Mouse (Mus musculus) CH12.LX (cell line): ENCODE results near the gene Shisa4. TPM values are rescaled to one million over a fixed set of nuclear protein-coding genes. Genes with fewer than 3 reads are reported as not detected.

Source experiments
- DNase-seq: peaks from one replicate; pipeline ENCODE4 v3.0.0-alpha.2; 2013; ENCODE audit errors: extremely low read depth
- H3K27ac ChIP-seq: 2 replicates; pipeline ENCODE4 v1.5.1; 2012; ENCODE audit warnings: low read depth, mild to moderate bottlenecking, control low read depth, moderate library complexity; ENCODE audit not compliant: insufficient read depth
- H3K27me3 ChIP-seq: replicated peaks from 2 replicates; pipeline ENCODE3; 2012; ENCODE audit warnings: inconsistent platforms
- H3K36me3 ChIP-seq, 2 experiments: replicated peaks in 1 of 2; 2 replicates each; pipeline versions ENCODE3 to v1.6.1; 2012; ENCODE audit warnings: inconsistent platforms in 1 of 2, low read length in 1 of 2, mild to moderate bottlenecking in 1 of 2, mixed read lengths in 1 of 2, moderate library complexity in 1 of 2; ENCODE audit not compliant: control insufficient read depth in 1 of 2, insufficient read depth in 1 of 2
- H3K4me1 ChIP-seq, 2 experiments: 2 replicates each; pipeline ENCODE4 v1.6.1; 2012; ENCODE audit warnings: inconsistent platforms in 1 of 2, moderate library complexity in 1 of 2; ENCODE audit not compliant: insufficient read depth in 2 of 2, control insufficient read depth in 1 of 2
- H3K4me2 ChIP-seq: 2 replicates; pipeline ENCODE4 v1.6.1; 2012; ENCODE audit warnings: low read depth, mild to moderate bottlenecking, control low read depth; ENCODE audit not compliant: poor library complexity, insufficient read depth, severe bottlenecking
- H3K4me3 ChIP-seq, 3 experiments: fragments of 150-350 bp in 1 of 3; sonication (generic) in 1 of 3; replicated peaks in 1 of 3; 2 replicates each; pipeline versions ENCODE3 to v1.5.1; 2011 to 2012; ENCODE audit warnings: low read depth in 2 of 3, low read length in 2 of 3, mild to moderate bottlenecking in 2 of 3, moderate library complexity in 2 of 3, control low read depth in 1 of 3, improper control_type of control experiment in 1 of 3, inconsistent platforms in 1 of 3, mixed read lengths in 1 of 3; ENCODE audit not compliant: poor library complexity in 1 of 3
- H3K79me2 ChIP-seq: replicated peaks from 2 replicates; pipeline ENCODE4 v1.6.1; 2012; ENCODE audit warnings: mild to moderate bottlenecking, moderate library complexity; ENCODE audit not compliant: control insufficient read depth, poor library complexity, insufficient read depth, severe bottlenecking; ENCODE audit errors: extremely low read depth
- H3K9ac ChIP-seq: 2 replicates; pipeline ENCODE4 v1.6.1; 2012; ENCODE audit warnings: low read depth, mild to moderate bottlenecking, control low read depth, moderate library complexity; ENCODE audit not compliant: insufficient read depth
- H3K9me3 ChIP-seq: replicated peaks from 2 replicates; pipeline ENCODE3; 2012; ENCODE audit warnings: low read length, inconsistent platforms, mixed read lengths
- CHD1 ChIP-seq: IDR thresholded peaks from 2 replicates; pipeline ENCODE4 v1.6.1; 2012; ENCODE audit warnings: low read depth, low read length, improper control_type of control experiment, inconsistent platforms
- CHD2 ChIP-seq: IDR thresholded peaks from 2 replicates; pipeline ENCODE4 v1.6.1; 2011; ENCODE audit warnings: low read length, improper control_type of control experiment
- CTCF ChIP-seq, 2 experiments: IDR thresholded peaks in 1 of 2; conservative IDR thresholded peaks in 1 of 2; 2 replicates each; pipeline ENCODE4 v1.5.1; 2011 to 2012; ENCODE audit warnings: low read depth in 2 of 2, low read length in 2 of 2, improper control_type of control experiment in 1 of 2, inconsistent platforms in 1 of 2, mild to moderate bottlenecking in 1 of 2, moderate library complexity in 1 of 2
- EP300 ChIP-seq: IDR thresholded peaks from 2 replicates; pipeline ENCODE4 v1.6.1; 2011; ENCODE audit warnings: low read length, improper control_type of control experiment
- HCFC1 ChIP-seq: IDR thresholded peaks from 2 replicates; pipeline ENCODE4 v1.6.1; 2012; ENCODE audit warnings: low read depth, mild to moderate bottlenecking, inconsistent platforms, low read length, improper control_type of control experiment
- IRF4 ChIP-seq: IDR thresholded peaks from 2 replicates; pipeline ENCODE4 v1.6.1; 2014; ENCODE audit warnings: low read depth, mild to moderate bottlenecking, inconsistent platforms, low read length, improper control_type of control experiment
- KAT2A ChIP-seq: IDR thresholded peaks from 2 replicates; pipeline ENCODE4 v1.6.1; 2012; ENCODE audit warnings: low read length, improper control_type of control experiment, inconsistent platforms; ENCODE audit not compliant: insufficient replicate concordance
- MAFK ChIP-seq: IDR thresholded peaks from 2 replicates; pipeline ENCODE4 v1.6.1; 2011; ENCODE audit warnings: low read length, improper control_type of control experiment; ENCODE audit not compliant: insufficient replicate concordance
- MAX ChIP-seq: IDR thresholded peaks from 2 replicates; pipeline ENCODE4 v1.6.1; 2011; ENCODE audit warnings: low read length, improper control_type of control experiment
- MEF2A ChIP-seq: IDR thresholded peaks from 2 replicates; pipeline ENCODE4 v1.6.1; 2014; ENCODE audit warnings: low read depth, mild to moderate bottlenecking, inconsistent platforms, low read length, improper control_type of control experiment, borderline replicate concordance
- MXI1 ChIP-seq: IDR thresholded peaks from 2 replicates; pipeline ENCODE4 v1.6.1; 2011; ENCODE audit warnings: mild to moderate bottlenecking, low read depth, low read length, improper control_type of control experiment
- MYC ChIP-seq: IDR thresholded peaks from 2 replicates; pipeline ENCODE4 v1.6.1; 2011; ENCODE audit warnings: low read depth, mild to moderate bottlenecking, improper control_type of control experiment, low read length
- PAX5 ChIP-seq: IDR thresholded peaks from 2 replicates; pipeline ENCODE4 v1.6.1; 2012; ENCODE audit warnings: low read length, inconsistent platforms, mixed read lengths
- POLR2A ChIP-seq: IDR thresholded peaks from 2 replicates; pipeline ENCODE4 v1.6.1; 2011; ENCODE audit warnings: low read depth, mild to moderate bottlenecking, improper control_type of control experiment, low read length
- POLR2AphosphoS2 ChIP-seq: IDR thresholded peaks from 2 replicates; pipeline ENCODE4 v1.6.1; 2011; ENCODE audit warnings: low read depth, low read length, improper control_type of control experiment
- RAD21 ChIP-seq: IDR thresholded peaks from 2 replicates; pipeline ENCODE4 v1.6.1; 2011; ENCODE audit warnings: low read depth, mild to moderate bottlenecking, low read length, improper control_type of control experiment, moderate library complexity
- SMC3 ChIP-seq: IDR thresholded peaks from 2 replicates; pipeline ENCODE4 v1.6.1; 2011; ENCODE audit warnings: low read depth, low read length, improper control_type of control experiment
- TCF12 ChIP-seq: IDR thresholded peaks from 2 replicates; pipeline ENCODE4 v1.6.1; 2014; ENCODE audit warnings: low read depth, mild to moderate bottlenecking, inconsistent platforms, low read length, improper control_type of control experiment
- ZC3H11A ChIP-seq: IDR thresholded peaks from 2 replicates; pipeline ENCODE4 v1.6.1; 2012; ENCODE audit warnings: low read depth, mild to moderate bottlenecking, inconsistent platforms, low read length, improper control_type of control experiment
- dilution Hi-C: fragments of 300-500 bp; cut with MboI; formaldehyde crosslinking; loops from 2 replicates; pipeline ENCODE4 v1.14.3; 2020; ENCODE audit warnings: low sequenced_read_pairs; ENCODE audit not compliant: extremely low pct_unique_long_range_greater_than_20kb, extremely low pct_ligation_motif_present
- in situ Hi-C: fragments of 300-500 bp; cut with MboI; formaldehyde crosslinking; loops from 3 replicates; pipeline ENCODE4 v1.14.3; 2019; ENCODE audit warnings: low sequenced_read_pairs, low pct_ligation_motif_present, low pct_unique_long_range_greater_than_20kb, mixed read lengths
- polyA plus RNA-seq: library from polyadenylated mRNA; unstranded; fragments of >175 nt; gene quantifications from 2 replicates; pipeline ENCODE4 v1.2.1, GENCODE M21; 2012; ENCODE audit warnings: low read depth; ENCODE audit not compliant: insufficient read length
- total RNA-seq, 2 experiments: library from RNA; depleted of rRNA; stranded (reverse); fragments of 300-350 nt in 1 of 2; fragments of >200 nt in 1 of 2; gene quantifications; 2 replicates each; pipeline ENCODE4 v1.2.3; 2012 to 2014

Gene Shisa4
- total and polyA plus RNA-seq, 3 experiments: 0.08 to 0.41 TPM; not detected in 1

- Histone ChIP-seq H3K79me2 (no peaks in the 10 kb centered on the region), H3K9ac (no peak overlapping the region), H3K36me3 (no peaks in the 10 kb centered on the region), H3K4me3 (no peak overlapping the region), H3K4me2 (no peak overlapping the region), H3K27me3 (peaks cover 22% of the 10 kb centered on the region), H3K27ac (no peak overlapping the region)
- in situ Hi-C loops: no loop called here
- no peak for DNase-seq
- no peak for TF ChIP-seq IRF4
- TF ChIP-seq SMC3: no peak
- no peak for TF ChIP-seq POLR2A
- no peak for TF ChIP-seq KAT2A
- TF ChIP-seq EP300: no peak
- no peak for TF ChIP-seq HCFC1
- TF ChIP-seq CHD1: no peak
- no peak for TF ChIP-seq MAFK
- no peak for TF ChIP-seq ZC3H11A
- no peak for TF ChIP-seq TCF12
- no peak for TF ChIP-seq MEF2A
- TF ChIP-seq PAX5: no peak
- no peak for TF ChIP-seq MXI1
- TF ChIP-seq POLR2AphosphoS2: no peak
- no peak for TF ChIP-seq MYC
- no peak for TF ChIP-seq RAD21
- no peak for TF ChIP-seq MAX
- no peak for TF ChIP-seq CTCF (conservative IDR thresholded peaks at IDR 0.05 in 1 of 2, IDR thresholded peaks at IDR 0.05 in 1 of 2; ENCODE audit: low read depth in 2 of 2, low read length in 2 of 2)
- TF ChIP-seq, all 38 proteins: peak for 0
- Histone ChIP-seq H3K9me3 (no peaks in the 10 kb centered on the region), H3K4me1 (peaks cover 0 to 7% of the 10 kb centered on the region in 2 experiments; a peak in 2 of 4 replicates)
- dilution Hi-C loops: no loop called here
Measured at GRCm38 (mm10) chr1:135330578-135330977, 44.5 kb downstream of the Shisa4 start.

- H3K4me3 ChIP-seq: no peak overlapping the region
- no peaks in the 10 kb centered on the region for H3K9me3 ChIP-seq
- peaks cover 37% of the 10 kb centered on the region for H3K27me3 ChIP-seq
- DNase-seq: no peak
- dilution Hi-C loops: no loop called here
- TF ChIP-seq CHD2: no peak
- in situ Hi-C loops: no loop called here
- no peak overlapping the region for H3K9ac ChIP-seq
- H3K4me2 ChIP-seq: no peak overlapping the region
- H3K36me3 ChIP-seq: no peaks in the 10 kb centered on the region
- no peaks in the 10 kb centered on the region for H3K79me2 ChIP-seq
- peaks cover 0 to 7% of the 10 kb centered on the region in 2 experiments; a peak in 2 of 4 replicates for H3K4me1 ChIP-seq
- no peak overlapping the region for H3K27ac ChIP-seq
Measured at GRCm38 (mm10) chr1:135328368-135328767, 46.7 kb downstream of the Shisa4 start.
